Mouse (Mus musculus) embryonic facial prominence, embryonic 10.5 days (tissue): ENCODE data around the gene Inf2. TPM values are rescaled to one million over a fixed set of nuclear protein-coding genes. Genes with fewer than 3 reads are reported as not detected.

Experiments
- DNase-seq: peaks from one replicate; pipeline ENCODE4 v3.0.0-alpha.2; 2017; ENCODE audit warnings: low spot score
- H3K27ac ChIP-seq: fragments of 300-500 bp; sonication (generic); replicated peaks from 2 replicates; pipeline ENCODE4 v1.5.1; 2016; ENCODE audit warnings: mild to moderate bottlenecking
- H3K27me3 ChIP-seq: fragments of 300-500 bp; sonication (generic); replicated peaks from 2 replicates; pipeline ENCODE4 v1.6.1; 2016; ENCODE audit warnings: low read depth, mild to moderate bottlenecking; ENCODE audit not compliant: poor library complexity, severe bottlenecking
- H3K36me3 ChIP-seq: fragments of 300-500 bp; sonication (generic); replicated peaks from 2 replicates; pipeline ENCODE4 v1.6.1; 2016; ENCODE audit warnings: mild to moderate bottlenecking, moderate library complexity
- H3K4me1 ChIP-seq: fragments of 300-500 bp; sonication (generic); 2 replicates; pipeline ENCODE4 v1.6.1; 2016
- H3K4me3 ChIP-seq: fragments of 300-500 bp; sonication (generic); 2 replicates; pipeline ENCODE4 v1.5.1; 2016; ENCODE audit warnings: mild to moderate bottlenecking, moderate library complexity
- H3K9me3 ChIP-seq: fragments of 300-500 bp; sonication (generic); 2 replicates; pipeline ENCODE4 v1.6.1; 2016; ENCODE audit warnings: mild to moderate bottlenecking
- WGBS: fragments of 180-500 bp; shearing (Covaris S2); methylation state at CpG from one replicate; pipeline ENCODE4 v1.1.7; 2016; 5-methylcytosine and 5-hydroxymethylcytosine counted together
- polyA plus RNA-seq: library from polyadenylated mRNA; unstranded; fragments of >200 nt; fragmentation: Nextera tagmentation; extraction: Ambion mirVana; gene quantifications from 2 replicates; pipeline ENCODE4 v1.2.1, GENCODE M21; 2016

Inf2 gene
- polyA plus RNA-seq, 1 experiment from 2014 or later = 1.5 TPM

GRCm38 (mm10) chr12:112552520-112552919 lies 36.1 kb upstream of the Inf2 start:
- Histone ChIP-seq H3K9me3 (no peaks in the 10 kb centered on the region), H3K4me1 (peaks cover 27% of the 10 kb centered on the region), H3K36me3 (no peaks in the 10 kb centered on the region), H3K27me3 (peaks cover 4% of the 10 kb centered on the region), H3K27ac (peak overlapping the region; percentile 75), H3K4me3 (no peak overlapping the region)
- DNase-seq = no peak
- WGBS = 55% methylated on average over 5 of the region's 5 CpGs

- Histone ChIP-seq H3K36me3 (no peaks in the 10 kb centered on the region), H3K4me1 (peaks cover 36% of the 10 kb centered on the region), H3K27ac (no peak overlapping the region), H3K9me3 (no peaks in the 10 kb centered on the region), H3K4me3 (no peak overlapping the region), H3K27me3 (peaks cover 4% of the 10 kb centered on the region)
- 47% methylated on average over 12 of the region's 12 CpGs for WGBS
- no peak for DNase-seq
Observed at GRCm38 (mm10) chr12:112554900-112555299, 33.7 kb upstream of the Inf2 start.

GRCm38 (mm10) chr12:112556531-112557060 lies 32.0 kb upstream of the Inf2 start:
- Histone ChIP-seq H3K27me3 (peaks cover 4% of the 10 kb centered on the region), H3K4me3 (no peak overlapping the region), H3K27ac (no peak overlapping the region), H3K4me1 (peaks cover 34% of the 10 kb centered on the region), H3K9me3 (no peaks in the 10 kb centered on the region), H3K36me3 (no peaks in the 10 kb centered on the region)
- 75% methylated on average over 9 of the region's 9 CpGs for WGBS
- DNase-seq = no peak

GRCm38 (mm10) chr12:112557219-112557618 lies 31.4 kb upstream of the Inf2 start:
- no peak overlapping the region for H3K4me3 ChIP-seq
- DNase-seq = no peak
- peaks cover 4% of the 10 kb centered on the region for H3K27me3 ChIP-seq
- no peaks in the 10 kb centered on the region for H3K9me3 ChIP-seq
- no peak overlapping the region for H3K27ac ChIP-seq
- WGBS = 84% methylated on average over 5 of the region's 5 CpGs
- H3K4me1 ChIP-seq = peaks cover 28% of the 10 kb centered on the region
- no peaks in the 10 kb centered on the region for H3K36me3 ChIP-seq

- no peaks in the 10 kb centered on the region for H3K36me3 ChIP-seq
- no peaks in the 10 kb centered on the region for H3K27me3 ChIP-seq
- 46% methylated on average over 3 of the region's 3 CpGs for WGBS
- H3K4me3 ChIP-seq = no peak overlapping the region
- DNase-seq = no peak
- H3K9me3 ChIP-seq = no peaks in the 10 kb centered on the region
- H3K4me1 ChIP-seq = peaks cover 19% of the 10 kb centered on the region; the same call in 1 of the 2 replicates
- H3K27ac ChIP-seq = no peak overlapping the region
Observed at GRCm38 (mm10) chr12:112559231-112559630, 29.4 kb upstream of the Inf2 start.

GRCm38 (mm10) chr12:112559671-112560070 lies 28.9 kb upstream of the Inf2 start:
- Histone ChIP-seq H3K9me3 (no peaks in the 10 kb centered on the region), H3K4me3 (no peak overlapping the region), H3K4me1 (peaks cover 20% of the 10 kb centered on the region), H3K27ac (no peak overlapping the region), H3K36me3 (no peaks in the 10 kb centered on the region), H3K27me3 (no peaks in the 10 kb centered on the region)
- WGBS = 65% methylated on average over 6 of the region's 6 CpGs
- no peak for DNase-seq

GRCm38 (mm10) chr12:112560176-112560797 lies 28.3 kb upstream of the Inf2 start:
- DNase-seq = no peak
- no peak overlapping the region for H3K4me3 ChIP-seq
- H3K4me1 ChIP-seq = peaks cover 22% of the 10 kb centered on the region
- H3K27me3 ChIP-seq = no peaks in the 10 kb centered on the region
- 51% methylated on average over 5 of the region's 5 CpGs for WGBS
- H3K36me3 ChIP-seq = no peaks in the 10 kb centered on the region
- no peak overlapping the region for H3K27ac ChIP-seq
- H3K9me3 ChIP-seq = no peaks in the 10 kb centered on the region

GRCm38 (mm10) chr12:112561163-112561562 lies 27.4 kb upstream of the Inf2 start:
- 47% methylated on average over 3 of the region's 3 CpGs for WGBS

GRCm38 (mm10) chr12:112562462-112562861 lies 26.1 kb upstream of the Inf2 start:
- Histone ChIP-seq H3K9me3 (no peaks in the 10 kb centered on the region), H3K4me3 (no peak overlapping the region), H3K27me3 (no peaks in the 10 kb centered on the region), H3K27ac (no peak overlapping the region), H3K4me1 (peaks cover 24% of the 10 kb centered on the region), H3K36me3 (no peaks in the 10 kb centered on the region)
- WGBS = 82% methylated on average over 5 of the region's 5 CpGs
- DNase-seq = no peak

More at GRCm38 (mm10) chr12:112561163-112561562, 27.4 kb upstream of the Inf2 start:
- peaks cover 24% of the 10 kb centered on the region for H3K4me1 ChIP-seq
- H3K36me3 ChIP-seq = no peaks in the 10 kb centered on the region
- no peak overlapping the region for H3K4me3 ChIP-seq
- no peaks in the 10 kb centered on the region for H3K9me3 ChIP-seq
- H3K27ac ChIP-seq = no peak overlapping the region
- no peak for DNase-seq
- H3K27me3 ChIP-seq = no peaks in the 10 kb centered on the region

- WGBS = 90% methylated on average over 6 of the region's 6 CpGs
- Histone ChIP-seq H3K4me1 (peaks cover 24% of the 10 kb centered on the region), H3K27ac (no peak overlapping the region), H3K27me3 (no peaks in the 10 kb centered on the region), H3K4me3 (no peak overlapping the region), H3K9me3 (no peaks in the 10 kb centered on the region), H3K36me3 (no peaks in the 10 kb centered on the region)
- no peak for DNase-seq
Observed at GRCm38 (mm10) chr12:112563011-112563410, 25.6 kb upstream of the Inf2 start.

- H3K4me1 ChIP-seq = peaks cover 4% of the 10 kb centered on the region
- H3K36me3 ChIP-seq = no peaks in the 10 kb centered on the region
- no peak overlapping the region for H3K4me3 ChIP-seq
- H3K27ac ChIP-seq = no peak overlapping the region
- no peak for DNase-seq
- 90% methylated on average over 8 of the region's 8 CpGs for WGBS
- H3K27me3 ChIP-seq = no peaks in the 10 kb centered on the region
- H3K9me3 ChIP-seq = no peaks in the 10 kb centered on the region
Observed at GRCm38 (mm10) chr12:112570160-112570559, 18.4 kb upstream of the Inf2 start.

- 70% methylated on average over 6 of the region's 6 CpGs for WGBS
- Histone ChIP-seq H3K4me3 (no peak overlapping the region), H3K9me3 (no peaks in the 10 kb centered on the region), H3K36me3 (no peaks in the 10 kb centered on the region), H3K27ac (no peak overlapping the region), H3K27me3 (no peaks in the 10 kb centered on the region), H3K4me1 (peaks cover 4% of the 10 kb centered on the region)
- DNase-seq = no peak
Observed at GRCm38 (mm10) chr12:112571064-112571463, 17.5 kb upstream of the Inf2 start.

- Histone ChIP-seq H3K36me3 (no peaks in the 10 kb centered on the region), H3K9me3 (no peaks in the 10 kb centered on the region), H3K4me1 (peaks cover 33% of the 10 kb centered on the region), H3K27ac (no peak overlapping the region), H3K4me3 (no peak overlapping the region), H3K27me3 (0 out of 2 replicates have a peak, but pooled peaks cover 3% of the 10 kb centered on the region)
- DNase-seq = no peak
- 79% methylated on average over 8 of the region's 8 CpGs for WGBS
Observed at GRCm38 (mm10) chr12:112575274-112575986, 13.2 kb upstream of the Inf2 start.
